Mouse (Mus musculus): ENCODE measurements around the gene Dao. TPM values are rescaled to one million over a fixed set of nuclear protein-coding genes. Genes with fewer than 3 reads are reported as not detected.

Gene Dao
- polyA plus RNA-seq (2012; rRNA removed) = 11.9 and 16.8 TPM in 2 replicates

DNA sequence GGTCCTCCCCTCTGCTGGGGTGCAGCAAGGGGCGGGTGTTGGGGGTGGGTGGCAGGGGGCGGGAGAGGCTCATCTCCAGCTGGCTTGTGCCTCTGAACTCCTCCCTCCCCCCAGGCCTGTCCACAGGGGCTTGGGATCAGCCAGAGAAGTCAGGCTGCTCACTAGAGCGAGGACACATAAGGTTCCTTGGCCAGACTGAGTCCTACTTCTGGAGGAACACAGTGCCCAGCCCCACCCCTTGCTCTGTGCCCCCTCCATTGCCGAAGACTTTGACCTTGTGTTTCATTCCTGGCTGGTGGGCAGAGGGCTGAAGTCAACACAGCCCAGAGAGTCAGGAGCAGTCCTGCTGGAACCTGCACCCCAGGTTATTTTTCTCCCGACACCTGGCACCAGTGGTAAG, at the start of gene Dao:
Dao (plus strand) TSS at position 162 of the 400 bp plus-strand sequence.
- WGBS = 33% methylated on average over 5 of the region's 5 CpGs
- H3K4me1 ChIP-seq (ENCODE audit: control insufficient read depth, insufficient read depth, insufficient read length, low read length) = peaks cover 30% of the 10 kb centered on the region
- no peaks in the 10 kb centered on the region for H3K36me3 ChIP-seq (ENCODE audit: control insufficient read depth, insufficient read depth, low read length)
- H3K27me3 ChIP-seq (ENCODE audit: control insufficient read depth, insufficient read depth, low read length) = no peaks in the 10 kb centered on the region
- TF ChIP-seq CTCF (IDR thresholded peaks at IDR 0.05; ENCODE audit: extremely low read depth, insufficient read length, insufficient replicate concordance, low read depth, low read length) = no peak
- no peak for TF ChIP-seq POLR2A (IDR thresholded peaks at IDR 0.05; ENCODE audit: low read depth, low read length)
- 0 out of 2 replicates have a peak within 1 kb of the TSS, but pooled peaks have one; percentile 54 for H3K4me3 ChIP-seq (ENCODE audit: low read depth, low read length)
- H3K27ac ChIP-seq (ENCODE audit: insufficient read depth, low read depth, low read length) = peak within 1 kb of the TSS; percentile 61

GRCm38 (mm10) chr5:113954421-113954820, 49.1 kb upstream of the Dao start:
- Histone ChIP-seq H3K4me1 (ENCODE audit: control insufficient read depth, insufficient read depth, insufficient read length, low read length) (peaks cover 3% of the 10 kb centered on the region; the same call in 1 of the 2 replicates), H3K4me3 (ENCODE audit: low read depth, low read length) (no peak overlapping the region), H3K27me3 (ENCODE audit: control insufficient read depth, insufficient read depth, low read length) (no peaks in the 10 kb centered on the region), H3K27ac (ENCODE audit: insufficient read depth, low read depth, low read length) (0 out of 2 replicates have a peak overlapping the region, but pooled peaks have one; percentile 10), H3K36me3 (ENCODE audit: control insufficient read depth, insufficient read depth, low read length) (peaks cover 46% of the 10 kb centered on the region)
- 14% methylated on average over 7 of the region's 7 CpGs for WGBS
- TF ChIP-seq POLR2A (IDR thresholded peaks at IDR 0.05; ENCODE audit: low read depth, low read length) (no peak; the same call in 1 of the 2 replicates), CTCF (IDR thresholded peaks at IDR 0.05; ENCODE audit: extremely low read depth, insufficient read length, insufficient replicate concordance, low read depth, low read length) (peak; percentile 98)

- Histone ChIP-seq H3K4me1 (ENCODE audit: control insufficient read depth, insufficient read depth, insufficient read length, low read length) (peaks cover 8% of the 10 kb centered on the region; the same call in 1 of the 2 replicates), H3K4me3 (ENCODE audit: low read depth, low read length) (no peak overlapping the region), H3K36me3 (ENCODE audit: control insufficient read depth, insufficient read depth, low read length) (peaks cover 38% of the 10 kb centered on the region), H3K27me3 (ENCODE audit: control insufficient read depth, insufficient read depth, low read length) (no peaks in the 10 kb centered on the region), H3K27ac (ENCODE audit: insufficient read depth, low read depth, low read length) (no peak overlapping the region)
- TF ChIP-seq CTCF (IDR thresholded peaks at IDR 0.05; ENCODE audit: extremely low read depth, insufficient read length, insufficient replicate concordance, low read depth, low read length) = no peak
- TF ChIP-seq POLR2A (IDR thresholded peaks at IDR 0.05; ENCODE audit: low read depth, low read length) = no peak
- 77% methylated on average over 5 of the region's 5 CpGs for WGBS
Measured at GRCm38 (mm10) chr5:113955281-113955680, 48.2 kb upstream of the Dao start.

DNA sequence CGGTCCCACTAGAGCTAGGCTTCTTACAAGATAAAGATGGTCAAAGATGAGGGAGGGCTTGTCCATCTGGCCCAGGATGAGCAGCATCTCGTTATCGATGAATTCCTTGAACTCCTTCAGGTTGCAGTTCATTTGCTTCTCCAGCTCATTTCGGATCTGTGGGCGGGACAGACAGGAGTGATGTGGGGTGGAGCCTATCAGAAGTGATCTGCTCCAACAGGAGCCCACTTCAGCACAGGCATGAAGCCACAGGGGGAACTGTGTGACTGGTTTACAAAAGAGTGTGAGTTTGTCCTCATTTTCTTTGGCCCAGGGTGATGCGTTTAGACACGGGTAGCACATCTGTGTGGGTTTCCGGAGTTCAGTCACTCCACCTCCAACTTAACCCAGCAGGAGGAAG, 47.8 kb upstream of the Dao start:
- Histone ChIP-seq H3K27ac (ENCODE audit: insufficient read depth, low read depth, low read length) (no peak overlapping the region), H3K27me3 (ENCODE audit: control insufficient read depth, insufficient read depth, low read length) (no peaks in the 10 kb centered on the region), H3K36me3 (ENCODE audit: control insufficient read depth, insufficient read depth, low read length) (peaks cover 34% of the 10 kb centered on the region), H3K4me1 (ENCODE audit: control insufficient read depth, insufficient read depth, insufficient read length, low read length) (peaks cover 8% of the 10 kb centered on the region; the same call in 1 of the 2 replicates), H3K4me3 (ENCODE audit: low read depth, low read length) (no peak overlapping the region)
- no peak for TF ChIP-seq POLR2A (IDR thresholded peaks at IDR 0.05; ENCODE audit: low read depth, low read length)
- no peak for TF ChIP-seq CTCF (IDR thresholded peaks at IDR 0.05; ENCODE audit: extremely low read depth, insufficient read length, insufficient replicate concordance, low read depth, low read length)
- 91% methylated on average over 8 of the region's 8 CpGs for WGBS

DNA sequence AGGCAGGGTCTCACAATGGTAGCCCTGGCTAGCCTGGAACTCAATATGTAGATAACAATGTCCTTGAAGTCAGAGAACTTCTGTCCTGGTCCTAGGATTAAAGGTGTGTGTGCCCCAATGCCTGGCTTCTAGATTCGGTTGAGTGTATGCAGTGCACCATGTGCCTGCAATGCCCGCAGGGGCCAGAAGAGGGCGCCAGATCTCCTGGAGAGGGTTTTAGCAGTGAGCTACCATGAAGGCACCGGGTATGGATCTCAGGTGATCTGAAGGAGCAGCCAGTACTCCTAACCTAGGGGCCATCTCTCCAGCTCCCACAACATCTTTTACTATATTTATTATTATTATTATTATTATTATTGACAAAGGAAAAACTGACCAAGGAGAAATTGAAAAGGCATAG, 47.0 kb upstream of the Dao start:
- no peak overlapping the region for H3K27ac ChIP-seq (ENCODE audit: insufficient read depth, low read depth, low read length)
- peaks cover 8% of the 10 kb centered on the region; the same call in 1 of the 2 replicates for H3K4me1 ChIP-seq (ENCODE audit: control insufficient read depth, insufficient read depth, insufficient read length, low read length)
- H3K36me3 ChIP-seq (ENCODE audit: control insufficient read depth, insufficient read depth, low read length) = peaks cover 34% of the 10 kb centered on the region
- TF ChIP-seq CTCF (IDR thresholded peaks at IDR 0.05; ENCODE audit: extremely low read depth, insufficient read length, insufficient replicate concordance, low read depth, low read length) (peak; percentile 99), POLR2A (IDR thresholded peaks at IDR 0.05; ENCODE audit: low read depth, low read length) (no peak)
- no peak overlapping the region for H3K4me3 ChIP-seq (ENCODE audit: low read depth, low read length)
- 5% methylated on average over 4 of the region's 4 CpGs for WGBS
- H3K27me3 ChIP-seq (ENCODE audit: control insufficient read depth, insufficient read depth, low read length) = no peaks in the 10 kb centered on the region

- no peak overlapping the region for H3K4me3 ChIP-seq (ENCODE audit: low read depth, low read length)
- H3K4me1 ChIP-seq (ENCODE audit: control insufficient read depth, insufficient read depth, insufficient read length, low read length) = 0 out of 2 replicates have a peak, but pooled peaks cover 5% of the 10 kb centered on the region
- WGBS = 81% methylated on average over 6 of the region's 6 CpGs
- H3K36me3 ChIP-seq (ENCODE audit: control insufficient read depth, insufficient read depth, low read length) = peaks cover 27% of the 10 kb centered on the region
- no peak for TF ChIP-seq POLR2A (IDR thresholded peaks at IDR 0.05; ENCODE audit: low read depth, low read length)
- no peak for TF ChIP-seq CTCF (IDR thresholded peaks at IDR 0.05; ENCODE audit: extremely low read depth, insufficient read length, insufficient replicate concordance, low read depth, low read length)
- no peak overlapping the region for H3K27ac ChIP-seq (ENCODE audit: insufficient read depth, low read depth, low read length)
- no peaks in the 10 kb centered on the region for H3K27me3 ChIP-seq (ENCODE audit: control insufficient read depth, insufficient read depth, low read length)
Measured at GRCm38 (mm10) chr5:113959039-113959438, 44.5 kb upstream of the Dao start.

DNA sequence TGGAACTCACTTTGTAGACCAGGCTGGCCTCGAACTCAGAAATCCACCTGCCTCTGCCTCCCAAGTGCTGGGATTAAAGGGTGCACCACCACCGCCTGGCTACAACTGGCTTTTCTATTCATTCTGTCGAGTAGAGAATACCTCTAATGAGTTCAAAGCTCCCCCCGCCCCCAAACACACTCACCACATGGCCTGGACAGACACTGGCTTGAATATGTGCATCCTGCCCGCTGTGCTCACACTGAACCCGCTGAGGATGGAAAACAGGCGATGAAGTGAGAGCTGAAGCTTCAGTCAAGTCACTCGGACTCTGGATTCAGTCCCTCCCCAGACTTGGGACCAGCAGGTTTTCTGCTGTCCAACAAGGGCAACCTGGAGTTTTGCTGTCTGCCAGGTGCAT, 43.1 kb upstream of the Dao start:
- 81% methylated on average over 8 of the region's 8 CpGs for WGBS
- Histone ChIP-seq H3K27me3 (ENCODE audit: control insufficient read depth, insufficient read depth, low read length) (no peaks in the 10 kb centered on the region), H3K4me1 (ENCODE audit: control insufficient read depth, insufficient read depth, insufficient read length, low read length) (0 out of 2 replicates have a peak, but pooled peaks cover 5% of the 10 kb centered on the region), H3K36me3 (ENCODE audit: control insufficient read depth, insufficient read depth, low read length) (peaks cover 32% of the 10 kb centered on the region), H3K27ac (ENCODE audit: insufficient read depth, low read depth, low read length) (no peak overlapping the region), H3K4me3 (ENCODE audit: low read depth, low read length) (no peak overlapping the region)
- TF ChIP-seq CTCF (IDR thresholded peaks at IDR 0.05; ENCODE audit: extremely low read depth, insufficient read length, insufficient replicate concordance, low read depth, low read length) = no peak
- no peak for TF ChIP-seq POLR2A (IDR thresholded peaks at IDR 0.05; ENCODE audit: low read depth, low read length)
